Mouse (Mus musculus) thymus, postnatal 25 days (tissue): Measurements from ENCODE around the gene Rgma.

ENCODE experiments used
- DNase-seq: peaks from one replicate; pipeline ENCODE4 v3.0.0; 2022

Rgma gene

GRCm38 (mm10) chr7:73375257-73376100, at the start of gene Rgma:
Gene Rgma (plus strand): TSS chr7:73375509.
- peak; percentile 10 for DNase-seq

- DNase-seq, result no peak
Measured at GRCm38 (mm10) chr7:73326236-73326635, 49.1 kb upstream of the Rgma start.

- DNase-seq, result no peak
Measured at GRCm38 (mm10) chr7:73326680-73327079, 48.6 kb upstream of the Rgma start.

- no peak for DNase-seq
Measured at GRCm38 (mm10) chr7:73327193-73327592, 48.1 kb upstream of the Rgma start.

DNA sequence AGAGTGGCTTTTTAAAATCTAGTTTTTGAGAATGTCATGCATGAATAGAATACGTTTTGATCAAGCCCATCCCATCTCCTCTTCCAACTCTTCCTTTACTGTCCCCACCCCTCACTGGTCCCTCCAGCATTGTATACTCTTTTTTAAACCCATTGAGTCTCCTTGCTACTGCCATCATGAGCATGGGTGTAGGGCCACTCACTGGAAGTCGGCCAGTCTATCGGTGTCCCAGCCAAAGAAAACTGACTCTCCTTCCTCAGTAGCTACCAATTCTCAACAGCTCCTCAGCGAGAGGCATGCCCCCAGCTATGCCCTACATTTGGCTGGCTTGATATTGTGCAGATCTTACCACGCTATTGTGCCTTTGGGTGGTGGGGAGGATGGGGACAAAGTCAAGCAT, 47.7 kb upstream of the Rgma start:
- DNase-seq, result no peak

- no peak for DNase-seq
Measured at GRCm38 (mm10) chr7:73328653-73329207, 46.6 kb upstream of the Rgma start.

DNA sequence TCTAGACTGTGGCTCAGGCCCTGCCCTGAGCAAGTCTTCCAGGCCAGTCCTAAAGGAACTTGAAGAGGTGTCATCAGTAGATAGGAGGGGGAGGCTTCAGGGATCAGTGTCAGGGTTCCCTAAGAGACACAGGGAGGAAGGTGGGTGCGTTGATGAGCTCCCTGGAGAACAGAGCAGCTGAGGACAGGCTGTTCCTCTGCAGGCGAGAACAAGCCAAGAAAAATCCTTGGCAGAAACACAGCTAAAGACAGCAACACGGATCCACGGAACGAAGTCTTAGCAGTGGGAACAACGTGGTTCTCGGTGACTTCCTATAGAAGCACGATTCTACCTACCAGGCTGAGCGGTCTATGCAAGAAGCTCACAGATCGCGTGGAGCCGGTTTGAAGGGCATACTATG, 44.6 kb upstream of the Rgma start:
- DNase-seq, result no peak

DNA sequence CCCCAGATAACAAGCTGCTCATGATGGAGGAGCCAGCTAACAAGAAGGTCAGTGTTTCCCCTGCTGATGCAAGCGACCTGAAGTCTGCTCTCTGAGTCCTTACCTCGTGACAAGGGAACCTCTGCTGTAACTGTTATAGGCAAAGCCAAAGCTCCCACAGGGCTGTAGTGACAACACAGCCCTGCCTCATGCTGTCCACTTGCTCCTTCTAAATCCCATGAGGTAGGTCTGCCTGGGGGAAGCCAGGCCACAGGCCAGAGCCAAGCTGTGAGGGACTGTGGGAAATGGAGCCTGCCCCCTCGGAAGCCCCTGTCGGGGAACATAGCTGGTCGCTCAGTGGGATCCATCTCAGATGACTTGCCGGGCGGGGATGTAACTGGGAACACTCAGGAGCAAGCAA, 43.7 kb upstream of the Rgma start:
- no peak for DNase-seq

DNA sequence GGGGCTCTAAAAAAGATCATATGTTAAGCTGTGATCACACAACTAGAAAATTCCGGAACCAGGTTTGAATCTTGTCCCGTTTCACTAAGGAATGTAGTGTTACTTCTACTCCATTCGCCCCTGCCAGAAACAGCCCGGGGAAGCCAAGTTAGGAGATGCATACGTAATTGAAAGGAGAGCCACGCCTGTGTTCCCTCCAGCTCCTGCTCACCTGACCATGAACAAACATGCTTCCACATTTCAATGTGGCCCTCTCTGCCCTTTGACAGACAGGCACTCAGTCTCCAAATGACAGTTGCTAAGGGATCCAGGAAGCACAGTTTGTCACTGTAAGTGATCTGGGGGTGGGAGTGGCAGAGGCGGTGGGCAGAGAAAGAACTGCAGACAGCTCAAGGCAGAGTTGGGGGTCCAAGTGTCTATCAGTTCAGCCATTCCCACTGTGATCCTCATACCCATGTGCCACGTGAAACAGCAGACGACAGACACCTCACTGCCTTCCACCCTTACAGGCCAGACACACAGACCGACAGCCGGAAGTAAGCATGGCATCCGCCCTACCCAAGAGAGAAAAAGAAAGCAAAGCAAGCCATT, 41.8 kb upstream of the Rgma start:
- DNase-seq, result no peak

- DNase-seq, result no peak
Measured at GRCm38 (mm10) chr7:73334883-73335282, 40.4 kb upstream of the Rgma start.

GRCm38 (mm10) chr7:73336380-73336779, 38.9 kb upstream of the Rgma start:
- DNase-seq, result no peak

- no peak for DNase-seq
Measured at GRCm38 (mm10) chr7:73338353-73338752, 37.0 kb upstream of the Rgma start.

- DNase-seq, result no peak
Measured at GRCm38 (mm10) chr7:73343852-73344251, 31.5 kb upstream of the Rgma start.

GRCm38 (mm10) chr7:73348585-73349124, 26.7 kb upstream of the Rgma start:
- DNase-seq, result no peak

DNA sequence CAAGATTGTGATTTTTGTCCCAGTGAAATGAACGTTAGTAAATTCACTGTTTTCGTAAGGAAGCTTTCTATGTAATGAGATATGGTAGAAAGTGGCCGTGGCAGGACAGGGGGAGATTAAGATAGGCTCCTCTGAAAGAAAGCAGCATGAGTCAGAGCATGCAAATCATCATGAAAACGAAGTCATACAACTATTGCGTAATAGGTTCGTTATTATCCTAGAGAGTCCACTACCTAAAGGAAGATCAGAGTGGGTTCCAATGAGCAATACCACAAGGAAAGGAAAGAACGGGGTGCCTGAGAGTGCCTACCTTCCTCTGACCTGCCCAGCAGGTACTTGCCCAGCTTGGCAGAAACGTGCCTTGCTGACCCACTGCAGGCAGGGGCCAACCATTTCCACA, 26.2 kb upstream of the Rgma start:
- DNase-seq, result no peak

- DNase-seq, result no peak
Measured at GRCm38 (mm10) chr7:73355229-73355628, 20.1 kb upstream of the Rgma start.

- no peak for DNase-seq
Measured at GRCm38 (mm10) chr7:73356901-73357300, 18.4 kb upstream of the Rgma start.

GRCm38 (mm10) chr7:73357626-73358025, 17.7 kb upstream of the Rgma start:
- no peak for DNase-seq

DNA sequence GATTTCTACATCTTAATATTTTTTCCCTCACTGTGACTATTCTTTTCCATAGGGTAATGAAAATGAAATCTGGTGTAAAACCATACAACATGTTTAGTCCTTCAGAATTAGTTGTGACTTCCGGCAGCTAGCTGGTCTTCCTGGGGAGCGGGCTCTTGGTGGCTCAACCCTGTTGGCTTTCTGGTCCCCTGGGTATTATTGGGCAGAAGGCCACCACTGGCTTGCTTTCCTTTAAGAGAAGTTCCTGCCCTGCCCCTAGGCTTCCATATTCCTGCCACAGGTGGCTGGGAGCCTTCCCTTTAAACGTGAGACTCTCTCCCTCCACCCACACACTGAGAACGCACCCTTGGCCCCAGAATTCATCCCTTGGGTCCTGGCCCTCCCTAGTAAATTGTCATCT, 9.8 kb upstream of the Rgma start:
- no peak for DNase-seq

GRCm38 (mm10) chr7:73365965-73366364, 9.3 kb upstream of the Rgma start:
- DNase-seq, result no peak

DNA sequence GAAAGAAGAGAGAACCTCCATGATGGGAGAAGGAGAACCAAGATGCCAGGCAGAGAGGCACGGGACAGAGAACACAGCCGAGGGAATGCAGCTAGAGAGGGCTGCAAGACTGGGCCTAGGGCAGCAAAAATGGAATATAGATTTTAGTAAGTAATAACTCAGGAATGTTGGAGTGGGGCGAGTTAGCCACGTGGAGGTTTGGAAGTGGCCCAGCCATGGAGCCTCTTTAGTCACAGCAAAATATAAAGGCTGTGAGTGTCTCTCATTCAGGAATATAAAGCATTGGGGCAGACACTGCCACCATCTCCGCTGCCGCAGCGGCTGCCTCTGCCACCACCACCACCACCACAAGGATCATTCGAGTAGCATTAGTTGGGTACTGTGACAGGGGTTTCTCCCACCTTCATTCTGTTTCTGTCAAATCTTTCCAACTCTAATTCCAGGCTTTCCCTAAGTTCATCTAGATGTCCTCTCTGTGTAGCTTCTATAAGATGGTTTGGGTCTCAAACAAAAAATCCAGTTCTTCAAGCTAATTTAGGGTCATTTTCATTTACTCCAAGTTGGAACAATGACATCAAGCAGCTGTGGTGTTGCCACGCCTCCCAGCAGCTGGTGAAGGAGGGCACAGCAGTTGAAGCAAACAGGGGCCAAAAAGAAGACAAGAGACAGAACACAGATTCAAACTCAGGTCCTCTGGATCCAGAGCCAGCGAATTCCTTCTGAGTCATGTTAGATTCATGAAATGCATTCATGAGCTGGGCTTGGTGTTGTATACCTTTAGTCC, 7.4 kb upstream of the Rgma start:
- DNase-seq, result no peak

GRCm38 (mm10) chr7:73369992-73370391, 5.3 kb upstream of the Rgma start:
- DNase-seq, result no peak
